Mouse (Mus musculus): Measurements from ENCODE around the gene Dennd2c. TPM values are rescaled to one million over a fixed set of nuclear protein-coding genes. Genes with fewer than 3 reads are reported as not detected.
A peak's percentile ranks its signal among the peaks of the same experiment; 100 is the strongest.
"Not testable (repeated sequence)": the region's sequence is repeated elsewhere in the genome, so short reads cannot be mapped to it uniquely, and the experiment has no call there.

The Dennd2c gene
- total RNA-seq, 2 experiments from 2014 or later, result 0.48 to 0.62 TPM

DNA sequence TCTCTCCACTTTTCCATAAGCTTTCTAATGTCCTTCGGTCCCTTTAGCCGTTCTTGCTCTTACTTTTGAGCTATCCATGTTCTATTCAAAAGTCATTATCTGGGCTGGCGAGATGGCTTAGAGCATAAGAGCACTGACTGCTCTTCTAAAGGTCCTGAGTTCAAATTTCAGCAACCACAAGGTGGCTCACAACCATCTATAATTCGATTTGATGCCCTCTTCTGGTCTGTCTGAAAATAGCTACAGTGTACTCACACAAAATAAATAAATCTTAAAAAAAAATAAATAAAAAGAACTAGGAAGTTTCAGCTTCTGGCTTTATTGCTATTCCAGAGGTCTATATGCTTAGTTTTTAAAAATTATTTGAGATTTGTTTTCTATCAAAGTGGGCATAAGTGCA lies 45.4 kb downstream of the Dennd2c start:
- intact Hi-C loops (cut with DNase I), result no loop called here
- DNase-seq (ENCODE audit: low spot score in 2 of 2), result no peak

GRCm38 (mm10) chr3:103148941-103149340 lies 46.5 kb downstream of the Dennd2c start:
- DNase-seq (ENCODE audit: low spot score in 2 of 2), result no peak
- intact Hi-C loops (cut with DNase I), result no loop called here

- DNase-seq (ENCODE audit: low spot score in 2 of 2), result no peak
- intact Hi-C loops (cut with DNase I), result no loop called here
Observed at GRCm38 (mm10) chr3:103153761-103154160, 51.4 kb downstream of the Dennd2c start.

DNA sequence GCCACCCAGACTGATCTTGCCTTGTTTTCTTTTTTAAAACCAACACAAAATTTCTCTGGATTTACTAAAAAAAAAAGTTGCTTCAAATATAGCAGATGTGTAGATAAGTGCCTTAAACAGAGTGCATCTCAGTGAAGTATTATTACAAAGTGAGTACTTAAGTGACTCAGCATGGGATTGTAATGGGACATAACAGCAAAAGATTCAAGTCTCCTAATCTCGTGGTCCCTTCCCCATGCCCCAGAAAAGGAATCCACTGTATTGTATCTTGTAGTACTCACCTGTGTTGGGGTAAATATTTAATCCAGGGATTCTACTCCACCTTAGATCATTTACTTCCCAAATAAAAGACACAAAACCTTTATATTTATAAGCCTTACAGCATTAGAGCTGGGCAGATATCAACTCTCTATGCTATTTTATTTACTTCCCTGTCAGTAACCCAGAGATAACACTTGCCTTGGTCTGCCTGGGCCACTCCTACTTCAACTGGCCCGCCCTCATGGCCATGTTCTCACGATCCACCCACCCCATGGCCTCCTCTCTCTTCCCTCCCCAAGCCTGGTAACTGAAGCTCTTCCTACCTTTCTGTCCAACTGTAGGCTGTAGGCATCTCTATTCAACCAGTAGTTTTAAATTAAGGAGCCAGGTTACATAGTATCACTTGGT lies 57.0 kb downstream of the Dennd2c start:
- intact Hi-C loops (cut with DNase I), result no loop called here
- no peak for DNase-seq (ENCODE audit: low spot score in 2 of 2)

GRCm38 (mm10) chr3:103169771-103170170 lies 67.4 kb downstream of the Dennd2c start:
- intact Hi-C loops (cut with DNase I), result loop anchor here (1.0 to 5.0 kb wide), 5 partner anchors 67 to 917 kb away; partner anchors contain the start of genes Dennd2c, Nras and Trim33
- DNase-seq (ENCODE audit: low spot score in 2 of 2), result peak; percentile 81 to 86

GRCm38 (mm10) chr3:103171505-103172267 lies 69.3 kb downstream of the Dennd2c start, which contains the start of gene Bcas2:
Bcas2 (plus strand) TSS chr3:103171655.
- DNase-seq (ENCODE audit: low spot score in 2 of 2), result peak; percentile 99
- intact Hi-C loops (cut with DNase I), result loop anchor here (2.0 to 5.0 kb wide), 2 partner anchors 106 to 113 kb away; partner anchors contain the start of genes Nras and Trim33

DNA sequence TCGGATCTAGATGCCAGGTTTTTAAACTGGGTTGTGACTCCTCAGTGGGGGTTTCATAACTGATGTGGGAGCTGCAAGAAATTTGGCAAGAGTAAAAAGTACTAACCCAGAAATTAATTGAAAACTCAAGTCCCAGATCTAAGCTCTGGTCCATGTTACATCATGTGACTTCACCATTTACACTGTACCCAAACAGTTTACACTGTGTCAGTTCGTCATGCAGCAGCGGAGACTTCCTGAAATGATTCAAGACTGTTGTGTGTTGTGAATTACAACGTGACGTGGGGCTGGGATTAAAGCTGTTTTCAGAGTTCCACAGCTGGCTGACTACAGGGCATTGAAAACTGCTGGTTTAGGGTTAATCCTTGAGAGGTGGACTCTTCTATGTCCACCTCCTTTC lies 70.2 kb downstream of the Dennd2c start:
- no peak for DNase-seq (ENCODE audit: low spot score in 2 of 2)
- intact Hi-C loops (cut with DNase I), result loop anchor here (5.0 kb wide), 1 partner anchor 105 kb away; the partner anchor contains the start of gene Trim33

GRCm38 (mm10) chr3:103176740-103177139 lies 74.3 kb downstream of the Dennd2c start:
- intact Hi-C loops (cut with DNase I), result no loop called here
- DNase-seq (ENCODE audit: low spot score in 2 of 2), result no peak

DNA sequence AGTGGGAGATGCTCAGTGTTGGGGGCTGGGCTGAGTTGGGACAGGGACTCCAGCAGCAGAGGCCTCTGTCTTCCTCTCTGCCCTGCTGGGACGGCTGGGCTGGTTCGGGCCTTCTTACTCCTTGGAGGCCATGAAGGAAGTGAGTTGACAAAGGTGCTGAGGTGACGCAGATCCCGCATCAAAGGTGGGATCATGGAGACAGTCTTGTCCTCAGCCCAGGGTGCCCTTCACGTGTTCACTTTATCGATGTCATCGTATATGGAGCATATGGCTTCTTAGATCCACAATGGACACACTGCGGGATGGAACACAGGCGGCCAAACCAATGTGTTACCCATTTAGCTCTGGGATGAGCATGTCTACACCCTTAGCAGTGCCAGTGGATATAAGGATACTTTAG lies 77.1 kb downstream of the Dennd2c start:
- DNase-seq (ENCODE audit: low spot score in 2 of 2), result no peak
- intact Hi-C loops (cut with DNase I), result no loop called here

DNA sequence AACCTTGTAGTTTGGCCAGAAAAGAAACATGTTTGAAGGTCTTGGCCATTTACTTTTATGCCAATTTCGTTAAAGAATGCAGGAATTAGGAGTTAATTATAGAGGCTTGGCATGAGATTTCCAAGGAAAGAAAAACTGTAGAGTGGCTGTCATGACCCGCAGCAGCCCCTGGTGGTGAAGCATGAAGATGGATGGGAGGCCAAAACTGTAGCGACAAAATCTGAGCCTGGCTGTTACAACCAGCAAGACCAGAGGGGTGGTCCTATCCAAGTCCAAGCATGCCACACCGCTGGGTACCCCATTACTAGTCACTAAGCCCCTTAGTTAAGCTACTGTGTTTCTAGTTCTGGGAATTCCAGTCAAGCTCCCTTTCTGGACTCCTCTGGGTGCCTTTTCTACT lies 78.8 kb downstream of the Dennd2c start:
- DNase-seq (ENCODE audit: low spot score in 2 of 2), result no peak
- intact Hi-C loops (cut with DNase I), result loop anchor here (5.0 kb wide), 1 partner anchor 201 kb away; no protein-coding TSS in a partner anchor

DNA sequence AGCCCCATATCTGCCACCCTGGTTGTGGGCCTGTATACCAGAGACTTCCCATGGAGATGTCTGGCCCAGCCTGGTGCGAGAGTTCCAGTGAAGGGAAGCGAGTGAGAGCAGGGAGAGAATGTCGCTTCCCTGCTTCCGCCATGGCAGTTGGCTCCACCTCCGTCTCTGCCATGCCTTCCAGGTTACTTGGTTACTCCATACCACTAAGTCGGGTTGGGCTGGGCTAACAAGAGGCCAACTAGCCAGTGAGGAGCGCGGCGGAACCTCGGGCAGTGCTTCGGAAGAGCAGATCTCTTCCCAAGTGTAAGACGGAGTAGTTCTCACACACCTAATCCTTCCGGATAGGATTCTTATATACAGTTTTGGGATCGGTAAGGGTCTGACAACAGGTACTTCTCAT lies 80.4 kb downstream of the Dennd2c start:
- no peak for DNase-seq (ENCODE audit: low spot score in 2 of 2)
- intact Hi-C loops (cut with DNase I), result loop anchor here (5.0 kb wide), 1 partner anchor 199 kb away; no protein-coding TSS in a partner anchor

- not testable (repeated sequence) for DNase-seq (ENCODE audit: low spot score in 2 of 2)
- intact Hi-C loops (cut with DNase I), result loop anchor here (5.0 kb wide), 1 partner anchor 198 kb away; no protein-coding TSS in a partner anchor
Observed at GRCm38 (mm10) chr3:103184467-103184866, 82.1 kb downstream of the Dennd2c start.

DNA sequence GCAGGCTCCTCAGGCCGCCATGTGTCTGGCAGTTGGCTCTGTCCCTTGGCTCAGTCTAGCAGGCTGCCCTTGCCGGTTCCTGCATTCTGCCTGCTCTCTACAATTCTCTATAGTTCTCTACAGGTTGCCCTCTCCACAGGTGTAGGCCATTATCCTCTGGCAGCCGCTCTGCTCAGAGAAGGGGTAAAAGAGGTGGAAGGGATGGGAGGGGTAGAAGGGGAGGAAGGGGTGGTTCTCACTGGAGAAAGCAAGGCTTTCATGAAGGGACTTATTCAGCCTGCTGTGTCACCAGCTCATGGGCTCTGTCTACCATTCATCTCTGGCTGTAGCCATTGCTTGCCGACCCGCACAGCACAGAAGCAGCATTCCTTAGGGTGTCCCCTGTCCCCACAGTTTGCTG lies 86.0 kb downstream of the Dennd2c start:
- DNase-seq (ENCODE audit: low spot score in 2 of 2), result no peak
- intact Hi-C loops (cut with DNase I), result no loop called here

GRCm38 (mm10) chr3:103188856-103189255 lies 86.5 kb downstream of the Dennd2c start:
- intact Hi-C loops (cut with DNase I), result no loop called here
- no peak for DNase-seq (ENCODE audit: low spot score in 2 of 2)

DNA sequence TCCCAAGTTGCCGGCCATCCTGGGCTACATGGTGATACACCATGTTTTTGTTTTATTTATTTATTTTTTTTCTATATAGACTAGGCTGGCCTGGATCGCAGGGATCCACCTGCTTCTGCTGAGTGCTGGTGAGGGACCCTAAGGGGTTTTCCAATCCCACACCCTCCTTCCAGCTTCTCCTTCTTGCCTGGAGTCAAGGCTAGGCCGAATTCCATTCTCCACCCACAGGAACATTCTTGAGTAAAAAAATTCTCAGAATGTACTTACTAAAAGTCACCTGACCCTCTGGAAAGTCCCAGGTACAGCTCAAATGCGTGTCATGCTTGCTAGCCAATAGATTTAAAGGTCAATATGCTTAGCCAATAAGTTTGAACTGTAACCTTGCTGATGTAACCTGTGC lies 89.8 kb downstream of the Dennd2c start:
- no peak for DNase-seq (ENCODE audit: low spot score in 2 of 2)
- intact Hi-C loops (cut with DNase I), result no loop called here

DNA sequence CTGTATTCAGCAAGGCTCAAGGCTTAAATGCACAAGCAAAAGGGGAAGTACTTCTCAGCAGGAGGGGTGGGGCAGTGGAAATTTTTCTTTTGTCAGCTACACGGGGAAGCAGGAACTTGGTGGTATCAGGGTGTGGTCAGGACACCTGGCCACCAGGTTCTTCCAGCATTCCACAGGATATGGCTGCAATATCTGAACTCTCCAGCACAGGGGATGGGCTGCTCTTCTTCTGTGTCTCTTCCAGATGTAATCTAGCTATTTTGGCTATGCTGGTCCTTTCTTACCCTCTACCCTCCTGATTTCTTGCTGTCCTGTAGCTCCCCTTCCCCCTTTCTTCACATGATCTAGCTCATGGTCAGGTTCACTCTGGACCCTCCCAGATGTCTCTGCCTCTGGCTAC lies 90.8 kb downstream of the Dennd2c start:
- DNase-seq (ENCODE audit: low spot score in 2 of 2), result no peak
- intact Hi-C loops (cut with DNase I), result no loop called here

DNA sequence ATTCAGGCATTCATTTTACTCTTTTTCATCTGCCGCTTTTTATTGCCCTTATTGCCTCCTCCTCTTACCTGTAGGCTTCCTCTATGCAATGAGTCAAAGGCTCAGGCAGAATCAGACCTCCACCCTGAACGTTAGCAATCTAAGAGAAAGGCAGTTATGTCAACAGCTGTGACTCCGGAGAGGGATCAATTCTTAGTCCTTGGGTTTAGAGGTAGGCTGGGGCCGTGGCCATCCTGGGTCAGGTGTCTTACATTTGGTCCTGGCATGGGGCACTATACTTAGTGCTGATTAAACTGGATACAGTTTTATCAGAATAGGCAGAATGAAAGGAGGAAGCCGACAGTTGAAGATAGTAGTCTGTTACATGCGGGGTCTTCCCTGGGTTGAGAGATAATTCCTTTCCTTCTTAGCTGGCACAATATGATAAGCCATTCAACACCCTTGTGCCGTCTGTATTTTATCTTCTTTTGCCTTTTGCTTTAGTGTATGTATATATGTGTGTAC lies 94.0 kb downstream of the Dennd2c start:
- intact Hi-C loops (cut with DNase I), result no loop called here
- no peak for DNase-seq (ENCODE audit: low spot score in 2 of 2)

DNA sequence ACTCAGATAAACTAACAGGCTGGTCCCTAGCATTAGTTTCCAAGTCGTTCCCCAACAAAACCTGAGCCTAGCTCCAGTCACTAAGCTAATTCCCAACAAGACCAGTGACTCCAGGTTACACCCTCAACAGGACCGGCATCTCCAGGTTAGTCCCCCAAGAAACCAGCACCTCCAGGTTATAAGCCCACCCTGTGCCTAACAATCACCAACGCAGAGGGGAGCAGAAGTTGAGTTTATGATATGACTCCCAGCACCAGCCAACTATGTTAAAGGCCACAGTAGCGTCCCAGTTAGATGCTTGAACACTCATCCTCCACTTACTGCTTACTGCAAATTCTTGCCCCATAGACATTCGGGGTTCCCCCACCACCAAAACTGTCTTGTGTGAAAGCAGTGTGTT lies 97.0 kb downstream of the Dennd2c start:
- DNase-seq (ENCODE audit: low spot score in 2 of 2), result no peak
- intact Hi-C loops (cut with DNase I), result no loop called here

GRCm38 (mm10) chr3:103201105-103201504 lies 98.7 kb downstream of the Dennd2c start:
- DNase-seq (ENCODE audit: low spot score in 2 of 2); intact Hi-C loops (cut with DNase I): not testable (repeated sequence)

DNA sequence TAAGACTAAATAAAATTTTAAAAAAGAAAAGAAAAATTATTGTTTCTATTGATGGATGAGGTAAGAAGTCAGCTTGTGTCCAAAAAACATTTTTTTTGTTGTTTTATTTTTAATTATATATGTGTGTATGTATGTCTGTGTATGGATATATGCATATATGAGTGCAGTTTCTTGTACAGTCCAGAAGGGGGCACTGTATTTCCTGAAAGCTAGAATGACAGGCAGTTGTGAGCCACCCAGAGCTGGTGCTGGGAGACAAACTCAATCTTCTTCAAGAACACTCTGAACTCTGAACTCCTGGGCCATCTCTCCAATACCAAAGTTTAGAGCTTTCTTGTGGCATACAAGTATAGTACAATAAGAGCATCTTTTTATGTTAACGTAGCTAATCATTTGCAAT lies 101.2 kb downstream of the Dennd2c start:
- intact Hi-C loops (cut with DNase I), result no loop called here

GRCm38 (mm10) chr3:103204445-103204844 lies 102.0 kb downstream of the Dennd2c start:
- intact Hi-C loops (cut with DNase I), result no loop called here
- no peak for DNase-seq (ENCODE audit: low spot score in 2 of 2)

More for the DNA sequence above, 101.2 kb downstream of the Dennd2c start:
- no peak for DNase-seq (ENCODE audit: low spot score in 2 of 2)
